Mouse (Mus musculus) hindbrain, embryonic 11.5 days (tissue): ENCODE results near the gene Nfia. TPM values are rescaled to one million over a fixed set of nuclear protein-coding genes. Genes with fewer than 3 reads are reported as not detected.

Experiments used
- ATAC-seq: fragments of 200-750 bp; cut with Nextera tagmentation; 2 replicates; pipeline ENCODE4 v1.8.0; 2017; ENCODE audit warnings: mild to moderate bottlenecking, moderate TSS enrichment, moderate library complexity; ENCODE audit not compliant: low FRiP score
- DNase-seq: peaks from one replicate; pipeline ENCODE4 v3.0.0-alpha.2; 2015; ENCODE audit warnings: low spot score
- H3K27ac ChIP-seq: fragments of 300-500 bp; sonication (generic); 2 replicates; pipeline ENCODE4 v1.5.1; 2014; ENCODE audit warnings: mild to moderate bottlenecking, low read depth, low read length
- H3K27me3 ChIP-seq: fragments of 300-500 bp; sonication (generic); 2 replicates; pipeline ENCODE4 v1.6.1; 2014; ENCODE audit warnings: mild to moderate bottlenecking, low read length, moderate library complexity, mixed read lengths; ENCODE audit not compliant: control insufficient read depth, insufficient read depth
- H3K36me3 ChIP-seq: fragments of 300-500 bp; sonication (generic); 2 replicates; pipeline ENCODE4 v1.6.1; 2014; ENCODE audit warnings: mild to moderate bottlenecking, low read length, moderate library complexity, mixed read lengths; ENCODE audit not compliant: control insufficient read depth, insufficient read depth
- H3K4me1 ChIP-seq: fragments of 300-500 bp; sonication (generic); replicated peaks from 2 replicates; pipeline ENCODE4 v1.6.1; 2014; ENCODE audit warnings: low read length, mixed read lengths; ENCODE audit not compliant: control insufficient read depth, insufficient read depth
- H3K4me2 ChIP-seq: fragments of 300-500 bp; sonication (generic); replicated peaks from 2 replicates; pipeline ENCODE4 v1.6.1; 2014; ENCODE audit warnings: mild to moderate bottlenecking, low read depth, low read length
- H3K4me3 ChIP-seq: fragments of 300-500 bp; sonication (generic); 2 replicates; pipeline ENCODE4 v1.5.1; 2014; ENCODE audit warnings: low read depth, low read length
- H3K9ac ChIP-seq: fragments of 300-500 bp; sonication (generic); 2 replicates; pipeline ENCODE4 v1.6.1; 2014; ENCODE audit warnings: low read depth, low read length
- H3K9me3 ChIP-seq: fragments of 300-500 bp; sonication (generic); 2 replicates; pipeline ENCODE4 v1.6.1; 2016; ENCODE audit warnings: low read length; ENCODE audit not compliant: control insufficient read depth
- WGBS: fragments of 180-500 bp; shearing (Covaris S2); extraction: QIAGEN DNeasy Blood & Tissue Kit; methylation state at CpG from one replicate; pipeline ENCODE4 v1.1.7; 2014; 5-methylcytosine and 5-hydroxymethylcytosine counted together
- polyA plus RNA-seq: library from polyadenylated mRNA; unstranded; fragments of >200 nt; fragmentation: Nextera tagmentation; extraction: Ambion mirVana; gene quantifications from 2 replicates; pipeline ENCODE4 v1.2.1, GENCODE M21; 2014

Gene Nfia
- polyA plus RNA-seq, 1 experiment from 2014 or later = 45.6 TPM

GRCm38 (mm10) chr4:97829336-97830050, 57.0 kb downstream of the Nfia start:
- WGBS = 91% methylated on average over 11 of the region's 12 CpGs
- H3K27me3 ChIP-seq = no peaks in the 10 kb centered on the region
- H3K27ac ChIP-seq = no peak overlapping the region

DNA sequence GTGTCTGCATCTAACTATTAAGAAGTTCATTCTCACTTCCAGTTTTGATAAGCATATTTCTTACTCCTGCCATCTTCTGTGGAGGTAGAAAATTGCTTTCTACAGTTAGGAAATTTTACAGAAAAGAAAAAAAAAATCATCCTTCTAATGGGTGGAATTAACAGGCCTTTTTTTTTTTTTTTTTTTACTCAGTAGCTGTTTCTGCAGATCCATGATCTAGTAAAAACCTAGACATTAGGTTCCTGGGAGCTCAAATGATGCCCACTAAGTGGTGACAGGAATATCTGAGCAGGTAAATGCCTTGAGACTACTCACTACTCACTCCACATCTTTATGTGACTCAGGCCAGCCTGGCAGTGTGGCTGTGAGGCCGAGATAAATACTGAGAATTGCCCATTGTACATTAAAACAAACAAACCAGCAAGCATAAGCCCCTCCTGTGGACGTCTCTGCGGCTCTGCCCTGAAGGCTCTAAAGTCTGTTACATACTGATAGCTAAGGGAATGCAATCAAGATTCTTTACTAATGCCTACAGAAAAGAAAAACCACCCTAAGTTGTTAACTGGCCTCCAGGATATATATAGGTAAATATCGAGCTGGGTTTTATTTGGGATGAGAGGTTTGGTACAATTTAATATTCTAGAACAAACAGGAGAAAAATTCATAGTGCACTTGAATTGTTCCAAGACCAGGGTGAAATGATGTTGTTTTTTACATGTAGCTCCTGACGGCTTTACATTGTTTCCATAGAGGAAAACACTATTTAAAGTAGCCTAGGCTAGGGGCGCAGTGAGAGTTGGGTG, 57.7 kb downstream of the Nfia start:
- H3K9me3 ChIP-seq = no peaks in the 10 kb centered on the region
- ATAC-seq = no peak
- H3K4me1 ChIP-seq = no peaks in the 10 kb centered on the region
- no peaks in the 10 kb centered on the region for H3K36me3 ChIP-seq
- DNase-seq = no peak
- WGBS = 67% methylated on average over 6 of the region's 6 CpGs
- H3K4me2 ChIP-seq = no peak overlapping the region
- no peaks in the 10 kb centered on the region for H3K27me3 ChIP-seq
- H3K4me3 ChIP-seq = no peak overlapping the region
- no peak overlapping the region for H3K9ac ChIP-seq
- no peak overlapping the region for H3K27ac ChIP-seq

More at GRCm38 (mm10) chr4:97829336-97830050, 57.0 kb downstream of the Nfia start:
- Histone ChIP-seq H3K36me3 (no peaks in the 10 kb centered on the region), H3K4me1 (no peaks in the 10 kb centered on the region), H3K9me3 (no peaks in the 10 kb centered on the region), H3K9ac (no peak overlapping the region), H3K4me2 (no peak overlapping the region), H3K4me3 (no peak overlapping the region)
- ATAC-seq = no peak
- no peak for DNase-seq

GRCm38 (mm10) chr4:97830935-97831608, 58.5 kb downstream of the Nfia start:
- no peak for DNase-seq
- no peak for ATAC-seq
- H3K27ac ChIP-seq = no peak overlapping the region
- H3K4me2 ChIP-seq = no peak overlapping the region
- H3K4me1 ChIP-seq = no peaks in the 10 kb centered on the region
- H3K36me3 ChIP-seq = no peaks in the 10 kb centered on the region
- WGBS = 95% methylated on average over 16 of the region's 16 CpGs
- H3K9me3 ChIP-seq = no peaks in the 10 kb centered on the region
- H3K4me3 ChIP-seq = no peak overlapping the region
- no peaks in the 10 kb centered on the region for H3K27me3 ChIP-seq
- no peak overlapping the region for H3K9ac ChIP-seq

DNA sequence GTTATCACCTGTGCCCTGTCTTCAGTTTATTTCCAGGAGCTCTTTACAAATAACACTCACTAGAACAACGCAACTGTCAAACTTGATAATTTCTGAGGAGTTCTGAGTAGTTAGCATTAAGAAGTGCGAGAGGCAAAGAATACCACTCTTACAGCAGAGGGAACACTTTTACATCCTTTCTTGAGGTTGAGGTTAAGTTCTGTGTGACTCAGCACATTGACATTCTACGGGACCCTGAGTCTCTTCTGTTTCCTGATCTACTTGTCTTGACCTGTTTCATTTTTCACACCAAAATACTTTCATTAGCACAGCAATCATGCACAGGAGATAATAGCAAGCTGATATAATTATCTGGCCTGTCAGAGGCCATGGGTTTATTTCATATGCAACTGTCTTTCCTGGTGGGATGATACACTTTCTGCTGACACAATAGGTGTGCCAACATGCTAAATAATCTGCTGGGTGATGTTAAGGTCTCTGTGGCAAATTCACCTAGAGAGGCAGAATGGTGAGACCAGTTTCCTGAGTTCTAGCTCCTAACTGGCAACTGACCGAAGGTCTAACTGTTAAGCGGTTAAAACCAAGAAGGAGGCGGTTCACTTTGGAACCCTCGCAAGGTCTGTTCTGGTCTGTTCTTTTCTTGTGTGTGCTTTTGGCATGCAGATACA, 59.2 kb downstream of the Nfia start:
- Histone ChIP-seq H3K4me3 (no peak overlapping the region), H3K9me3 (no peaks in the 10 kb centered on the region), H3K36me3 (no peaks in the 10 kb centered on the region), H3K4me1 (no peaks in the 10 kb centered on the region), H3K4me2 (no peak overlapping the region), H3K27me3 (no peaks in the 10 kb centered on the region), H3K9ac (no peak overlapping the region), H3K27ac (no peak overlapping the region)
- 96% methylated on average over 7 of the region's 7 CpGs for WGBS
- DNase-seq = no peak
- ATAC-seq = no peak

GRCm38 (mm10) chr4:97832279-97832640, 59.7 kb downstream of the Nfia start:
- Histone ChIP-seq H3K27me3 (no peaks in the 10 kb centered on the region), H3K4me2 (no peak overlapping the region), H3K9ac (no peak overlapping the region), H3K27ac (no peak overlapping the region), H3K4me1 (no peaks in the 10 kb centered on the region), H3K9me3 (no peaks in the 10 kb centered on the region), H3K4me3 (no peak overlapping the region), H3K36me3 (no peaks in the 10 kb centered on the region)
- no peak for DNase-seq
- no peak for ATAC-seq
- WGBS = 93% methylated on average over 4 of the region's 4 CpGs

- H3K36me3 ChIP-seq = no peaks in the 10 kb centered on the region
- DNase-seq (no peak), ATAC-seq (no peak)
- H3K4me3 ChIP-seq = no peak overlapping the region
- H3K4me2 ChIP-seq = no peak overlapping the region
- no peak overlapping the region for H3K27ac ChIP-seq
- WGBS = 72% methylated on average over 13 of the region's 13 CpGs
- peaks cover 22% of the 10 kb centered on the region for H3K4me1 ChIP-seq
- no peaks in the 10 kb centered on the region for H3K9me3 ChIP-seq
- H3K27me3 ChIP-seq = no peaks in the 10 kb centered on the region
- H3K9ac ChIP-seq = no peak overlapping the region
These were observed 64.3 kb downstream of the Nfia start for GRCm38 (mm10) chr4:97836812-97837211.

- no peak overlapping the region for H3K9ac ChIP-seq
- no peaks in the 10 kb centered on the region for H3K9me3 ChIP-seq
- no peak for DNase-seq
- H3K4me2 ChIP-seq = no peak overlapping the region
- peaks cover 22% of the 10 kb centered on the region for H3K4me1 ChIP-seq
- no peaks in the 10 kb centered on the region for H3K36me3 ChIP-seq
- no peaks in the 10 kb centered on the region for H3K27me3 ChIP-seq
- no peak overlapping the region for H3K4me3 ChIP-seq
- no peak for ATAC-seq
- no peak overlapping the region for H3K27ac ChIP-seq
- 89% methylated on average over 3 of the region's 3 CpGs for WGBS
These were observed 65.2 kb downstream of the Nfia start for GRCm38 (mm10) chr4:97837724-97838123.

DNA sequence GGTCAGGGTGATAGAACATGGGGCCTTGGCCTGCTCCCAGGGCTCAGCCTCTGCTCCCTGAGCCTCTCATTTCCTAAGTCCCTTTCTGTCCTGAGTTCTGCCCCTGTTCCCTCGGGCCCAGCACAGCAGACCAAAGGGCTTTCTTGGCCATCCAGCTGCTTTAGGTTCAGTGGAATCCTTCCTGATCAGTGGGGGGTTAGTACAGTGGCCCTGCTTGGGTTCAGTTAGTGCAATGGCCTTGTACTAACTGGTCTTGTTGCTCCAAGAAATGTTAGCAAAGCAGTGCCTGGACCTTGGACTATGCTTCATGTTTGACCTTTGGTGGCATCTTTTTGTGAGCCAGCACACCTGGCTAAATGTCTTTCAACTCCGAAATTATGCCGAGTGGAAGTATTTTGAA, 66.1 kb downstream of the Nfia start:
- Histone ChIP-seq H3K9me3 (no peaks in the 10 kb centered on the region), H3K27me3 (no peaks in the 10 kb centered on the region), H3K9ac (no peak overlapping the region), H3K4me1 (peaks cover 22% of the 10 kb centered on the region), H3K36me3 (no peaks in the 10 kb centered on the region), H3K27ac (peak overlapping the region; percentile 77), H3K4me3 (no peak overlapping the region), H3K4me2 (no peak overlapping the region)
- DNase-seq (peak; percentile 14), ATAC-seq (no peak)
- 65% methylated on average over 3 of the region's 3 CpGs for WGBS
